Mouse (Mus musculus) testis, postnatal 10 days (tissue): ENCODE data around the gene Pdlim1.
"Not testable (repeated sequence)": the region's sequence is repeated elsewhere in the genome, so short reads cannot be mapped to it uniquely, and the experiment has no call there.

ENCODE experiments used
- DNase-seq: peaks from one replicate; pipeline ENCODE4 v3.0.0; 2021; ENCODE audit warnings: low spot score

The Pdlim1 gene

GRCm38 (mm10) chr19:40240838-40241689 is 30.6 kb downstream of the Pdlim1 start:
- DNase-seq = peak; percentile 72

DNA sequence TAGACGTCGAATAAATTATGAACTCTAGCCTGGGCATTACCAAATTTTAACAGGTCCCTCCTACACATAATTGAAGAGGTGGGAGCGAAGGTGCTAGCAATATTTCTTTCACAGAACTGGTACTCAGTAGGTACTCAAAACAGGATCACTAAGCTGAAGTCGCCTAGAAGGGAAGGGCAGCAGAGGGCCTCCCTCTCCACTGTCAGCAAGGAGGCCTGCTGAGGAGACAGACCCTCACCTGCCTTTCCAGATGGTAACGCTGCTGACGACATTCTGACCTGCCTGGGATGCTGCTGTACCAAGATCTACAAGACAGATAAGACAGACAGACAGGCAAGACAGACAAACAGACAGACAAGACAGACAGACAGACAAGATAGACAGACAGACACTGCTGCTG is 31.3 kb downstream of the Pdlim1 start:
- no peak for DNase-seq

DNA sequence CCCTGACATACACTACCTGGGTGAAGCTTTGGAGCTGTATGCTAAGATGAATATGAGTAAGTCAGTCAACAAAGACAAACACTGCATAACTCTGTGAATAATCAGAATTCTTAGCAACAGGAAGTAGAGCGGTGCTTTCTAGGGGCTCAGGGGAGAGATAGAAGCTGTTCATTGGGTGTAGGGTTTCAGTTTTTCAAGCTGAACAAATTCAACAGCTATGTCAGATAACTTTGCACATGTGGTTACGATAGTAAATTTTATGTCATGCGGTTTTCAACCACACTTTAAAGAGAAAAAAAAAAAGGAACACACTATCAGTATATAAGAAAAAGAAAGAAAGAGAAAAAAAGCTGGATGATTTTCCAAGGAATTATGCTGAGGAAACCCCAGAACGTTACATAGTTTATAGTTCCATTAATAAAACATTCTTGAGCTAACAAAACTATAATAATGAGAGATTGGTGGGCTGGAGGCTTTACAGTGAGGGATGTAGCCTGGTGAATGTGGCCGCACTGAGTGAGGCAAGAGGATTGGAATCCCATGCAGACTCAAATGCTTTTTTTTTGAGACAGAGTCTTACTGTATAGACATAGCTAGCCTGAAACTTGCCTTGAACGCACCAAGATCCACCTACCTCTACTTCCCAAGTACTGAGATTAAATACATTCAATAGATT is 33.3 kb downstream of the Pdlim1 start:
- DNase-seq = no peak

- no peak for DNase-seq
Measured at GRCm38 (mm10) chr19:40232560-40232959, 39.1 kb downstream of the Pdlim1 start.

GRCm38 (mm10) chr19:40231825-40232541 is 39.7 kb downstream of the Pdlim1 start:
- no peak for DNase-seq

GRCm38 (mm10) chr19:40231074-40231738 is 40.4 kb downstream of the Pdlim1 start:
- DNase-seq = no peak

DNA sequence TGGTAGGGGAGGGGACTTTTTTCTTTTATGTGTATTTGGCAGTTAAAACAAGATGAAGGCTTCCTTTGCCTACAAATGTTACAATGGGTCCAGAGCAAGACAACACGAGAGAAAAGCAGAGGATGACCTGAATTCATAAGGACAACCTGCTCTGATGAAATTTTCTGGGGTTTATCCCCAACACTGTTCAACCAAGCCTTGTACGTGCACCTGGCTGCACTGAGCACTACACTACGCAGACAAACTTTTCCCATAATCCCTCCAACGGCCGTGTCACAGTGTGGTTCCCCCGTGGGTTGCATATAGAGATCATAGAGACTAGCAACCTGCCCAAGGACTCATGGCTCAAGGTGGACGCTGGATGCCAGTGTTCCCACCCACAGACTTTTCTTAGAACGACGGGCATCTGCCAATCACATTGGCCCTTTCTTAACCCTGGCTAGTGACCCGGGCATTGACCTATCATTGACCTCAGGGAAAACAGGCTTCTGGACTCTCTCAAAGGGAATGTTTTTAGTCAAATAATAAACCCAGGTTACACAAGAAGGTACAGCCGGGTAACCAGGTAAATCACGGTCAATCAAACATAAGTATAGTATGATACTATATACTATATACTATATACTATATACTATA is 45.0 kb downstream of the Pdlim1 start:
- DNase-seq = no peak

GRCm38 (mm10) chr19:40225761-40226110 is 45.9 kb downstream of the Pdlim1 start:
- DNase-seq = no peak

DNA sequence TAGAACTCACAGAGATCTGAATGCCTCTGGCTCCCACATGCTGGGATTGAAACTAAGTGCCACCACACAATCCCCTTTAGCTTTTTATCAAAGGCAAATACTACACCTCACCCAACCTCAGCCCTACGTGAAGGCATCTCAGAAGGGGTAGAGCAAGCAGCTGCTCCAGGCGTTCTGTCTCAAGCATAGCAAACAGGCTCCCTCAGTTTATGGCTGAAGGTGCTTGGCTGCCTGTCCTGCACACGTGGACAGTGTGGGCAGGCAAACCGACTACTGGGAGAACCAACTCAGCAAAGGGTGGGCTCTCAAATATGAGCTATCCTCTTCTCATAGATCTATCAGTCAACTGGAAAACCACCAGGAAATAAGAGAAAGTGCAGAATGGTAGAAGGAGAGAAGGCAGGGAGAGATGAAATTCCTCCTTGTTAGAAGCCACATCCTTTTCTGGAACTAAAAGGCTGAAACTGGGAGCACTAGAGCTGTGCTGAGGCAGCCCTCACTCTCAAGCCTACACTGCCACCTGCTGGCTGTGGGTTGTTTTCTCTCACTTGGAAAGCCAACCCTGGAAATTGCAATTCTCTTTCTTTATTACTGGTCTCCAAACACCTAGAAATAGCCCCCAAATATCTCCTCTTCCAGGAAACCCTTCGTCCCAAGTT is 46.4 kb downstream of the Pdlim1 start:
- DNase-seq = peak; percentile 90

GRCm38 (mm10) chr19:40222307-40222706 is 49.3 kb downstream of the Pdlim1 start:
- not testable (repeated sequence) for DNase-seq

DNA sequence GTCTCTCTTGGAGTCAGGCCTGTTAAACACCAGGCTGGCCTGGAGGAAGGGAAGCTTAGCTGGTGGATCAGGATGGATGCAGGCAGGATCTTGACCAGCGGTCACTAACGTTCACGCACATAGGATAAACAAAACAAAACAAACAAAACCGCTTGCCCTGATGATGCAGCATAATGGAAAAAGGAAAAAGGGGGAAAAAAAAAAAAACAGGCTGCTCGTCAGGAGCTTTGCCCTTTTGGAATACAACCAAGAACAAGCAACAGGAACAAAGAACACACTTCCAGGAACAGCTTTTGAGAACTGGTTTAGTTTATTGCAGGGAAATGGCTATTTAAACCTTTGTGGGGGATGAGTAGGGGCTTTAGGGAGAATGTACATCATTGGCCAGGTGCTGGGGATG is 50.8 kb downstream of the Pdlim1 start:
- DNase-seq = no peak

GRCm38 (mm10) chr19:40202947-40203346 is 68.7 kb downstream of the Pdlim1 start:
- not testable (repeated sequence) for DNase-seq

GRCm38 (mm10) chr19:40190596-40190995 is 81.0 kb downstream of the Pdlim1 start:
- DNase-seq = no peak

GRCm38 (mm10) chr19:40187160-40187559 is 84.5 kb downstream of the Pdlim1 start, which contains the start of gene Cyp2c70:
TSS of gene Cyp2c70 (minus strand) at chr19:40187333.
- DNase-seq = no peak

DNA sequence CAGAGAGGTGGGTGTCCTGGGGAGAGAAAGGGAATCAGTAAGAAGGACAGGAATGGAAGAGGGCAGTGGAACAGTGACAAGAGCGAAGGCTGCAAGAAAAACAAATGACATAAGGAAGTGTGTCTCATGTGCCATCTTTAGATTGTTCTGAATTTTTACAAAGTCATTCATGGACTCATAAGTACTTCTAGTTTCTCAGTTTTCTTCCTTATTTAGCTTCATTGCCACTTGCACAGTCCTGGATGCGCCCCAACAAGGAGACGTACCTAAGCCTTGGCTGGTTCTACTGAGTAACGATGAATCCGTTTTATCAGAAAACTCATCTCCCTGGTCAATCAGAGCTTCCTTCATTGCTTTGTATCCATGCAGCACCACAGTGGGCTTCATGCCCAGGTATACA is 88.0 kb downstream of the Pdlim1 start:
- DNase-seq = no peak

- no peak for DNase-seq
Measured at GRCm38 (mm10) chr19:40178311-40178710, 93.3 kb downstream of the Pdlim1 start.
